ENCODE assay signal across 9 mouse cellular contexts in the genomic region with DNA sequence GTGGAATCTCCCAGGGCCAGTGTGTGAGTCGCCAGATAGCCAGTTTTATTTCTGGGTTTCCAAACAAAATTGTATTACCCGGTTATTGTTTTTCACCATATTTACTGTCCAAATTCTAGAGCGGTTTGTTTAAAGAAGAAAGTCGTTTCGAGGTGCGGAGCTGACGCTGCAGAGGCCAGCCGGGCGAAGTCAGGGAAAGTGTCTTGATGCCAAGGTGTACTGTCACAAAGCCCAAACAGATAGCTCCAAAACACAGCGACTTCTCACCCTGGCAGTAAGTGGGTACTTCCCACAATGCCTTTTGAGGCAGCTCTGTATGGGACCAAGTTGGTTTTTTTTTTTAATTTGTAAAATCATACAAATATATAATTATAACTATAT.
DNase-seq lines count a peak whose midpoint lies in the region; ATAC-seq and TF ChIP-seq lines count a peak whose summit lies in the region.
"Had no signal": no experiment of that assay in that cellular context is flagged by ENCODE, and none has a peak within 500 bp of the region (broad histone marks: within the 10 kb centered on the region; RNA-seq: fewer than 3 reads in every experiment).

No protein-coding gene starts in this region.

- 0 out of 2 replicates have a peak overlapping the region, but pooled peaks have one; percentile 28 for H3K9ac ChIP-seq in forebrain, postnatal 0 days
- H3K9ac ChIP-seq in midbrain, embryonic 11.5 days (ENCODE audit: low read length), result no peak overlapping the region; the same call in 1 of the 2 replicates

- no peak for ATAC-seq in forebrain, postnatal 0 days
- no peak for ATAC-seq in midbrain, embryonic 11.5 days (ENCODE audit: low FRiP score)
- ATAC-seq in erythroid progenitor cell, adult 5-6 weeks (replicated peaks; ENCODE audit: low FRiP score, poor library complexity, severe bottlenecking), result no peak

- no peaks in the 10 kb centered on the region for H3K9me3 ChIP-seq in embryonic facial prominence, embryonic 10.5 days
- H3K9me3 ChIP-seq in forebrain, postnatal 0 days (ENCODE audit: low read length), result no peaks in the 10 kb centered on the region
- H3K9me3 ChIP-seq in midbrain, embryonic 11.5 days (ENCODE audit: control insufficient read depth, low read length), result no peaks in the 10 kb centered on the region

- 38% methylated on average over 10 of the region's 10 CpGs for WGBS in kidney, adult 2 months
- 25% methylated on average over 10 of the region's 10 CpGs for WGBS in embryonic facial prominence, embryonic 10.5 days
- WGBS in forebrain, postnatal 0 days, result 24% methylated on average over 10 of the region's 10 CpGs
- WGBS in midbrain, embryonic 11.5 days, result 18% methylated on average over 10 of the region's 10 CpGs

- H3K27ac ChIP-seq in kidney, adult 2 months (ENCODE audit: insufficient read depth, low read depth, low read length), result 0 out of 2 replicates have a peak overlapping the region, but pooled peaks have one; percentile 21
- peak overlapping the region; percentile 60 for H3K27ac ChIP-seq in embryonic facial prominence, embryonic 10.5 days (replicated peaks)
- peak overlapping the region; percentile 22 for H3K27ac ChIP-seq in forebrain, postnatal 0 days (ENCODE audit: low read depth, low read length)
- peak overlapping the region; percentile 49; the same call in 1 of the 2 replicates for H3K27ac ChIP-seq in midbrain, embryonic 11.5 days (ENCODE audit: low read depth, low read length)
- H3K27ac ChIP-seq: macrophage had no signal

- H3K4me2 ChIP-seq in forebrain, postnatal 0 days (ENCODE audit: low read depth), result peak overlapping the region; percentile 27; the same call in 1 of the 2 replicates
- peak overlapping the region; percentile 37; the same call in 1 of the 2 replicates for H3K4me2 ChIP-seq in midbrain, embryonic 11.5 days

- TF ChIP-seq POLR2A in kidney, adult 2 months (IDR thresholded peaks at IDR 0.05; ENCODE audit: low read depth, low read length), result no peak

- no peak for TF ChIP-seq CTCF in kidney, adult 2 months (conservative IDR thresholded peaks at IDR 0.05; ENCODE audit: insufficient read depth, insufficient read length, low read depth, low read length)
- TF ChIP-seq CTCF in forebrain, postnatal 0 days (IDR thresholded peaks at IDR 0.05; ENCODE audit: low read depth), result no peak

- H3K4me1 ChIP-seq in kidney, adult 2 months (ENCODE audit: control insufficient read depth, insufficient read depth, low read length), result no peaks in the 10 kb centered on the region
- peaks cover 41% of the 10 kb centered on the region for H3K4me1 ChIP-seq in embryonic facial prominence, embryonic 10.5 days
- H3K4me1 ChIP-seq in forebrain, postnatal 0 days (ENCODE audit: insufficient read depth), result peaks cover 8% of the 10 kb centered on the region; the same call in 1 of the 2 replicates
- H3K4me1 ChIP-seq in midbrain, embryonic 11.5 days (ENCODE audit: control insufficient read depth, insufficient read depth, low read length), result peaks cover 37% of the 10 kb centered on the region

- no peaks in the 10 kb centered on the region for H3K27me3 ChIP-seq in kidney, adult 2 months (replicated peaks; ENCODE audit: control insufficient read depth, insufficient read depth, low read length)
- H3K27me3 ChIP-seq in embryonic facial prominence, embryonic 10.5 days (replicated peaks; ENCODE audit: low read depth, poor library complexity, severe bottlenecking), result 0 out of 2 replicates have a peak, but pooled peaks cover 5% of the 10 kb centered on the region
- H3K27me3 ChIP-seq in forebrain, postnatal 0 days (ENCODE audit: insufficient read depth, low read length), result no peaks in the 10 kb centered on the region
- no peaks in the 10 kb centered on the region for H3K27me3 ChIP-seq in midbrain, embryonic 11.5 days (ENCODE audit: control insufficient read depth, insufficient read depth, low read length)

- H3K36me3 ChIP-seq in kidney, adult 2 months (ENCODE audit: control insufficient read depth, insufficient read depth, low read length), result no peaks in the 10 kb centered on the region
- no peaks in the 10 kb centered on the region for H3K36me3 ChIP-seq in embryonic facial prominence, embryonic 10.5 days (replicated peaks)
- H3K36me3 ChIP-seq in forebrain, postnatal 0 days (ENCODE audit: insufficient read depth), result no peaks in the 10 kb centered on the region
- H3K36me3 ChIP-seq in midbrain, embryonic 11.5 days (ENCODE audit: control insufficient read depth, insufficient read depth, low read length), result no peaks in the 10 kb centered on the region

- H3K4me3 ChIP-seq in kidney, adult 2 months (ENCODE audit: insufficient read depth, low read depth, low read length), result no peak overlapping the region
- H3K4me3 ChIP-seq in embryonic facial prominence, embryonic 10.5 days, result peak overlapping the region; percentile 47; the same call in 1 of the 2 replicates
- no peak overlapping the region for H3K4me3 ChIP-seq in forebrain, postnatal 0 days (ENCODE audit: low read depth, low read length)
- H3K4me3 ChIP-seq in midbrain, embryonic 11.5 days (ENCODE audit: low read depth, low read length), result no peak overlapping the region

- intact Hi-C loops in gastrocnemius, postnatal 36 days (cut with DNase I), result no loop called here

- no peak for DNase-seq in kidney, adult 2 months
- no peak for DNase-seq in kidney, adult 18-20 months
- DNase-seq in embryonic facial prominence, embryonic 10.5 days (ENCODE audit: low spot score), result no peak
- no peak for DNase-seq in forebrain, postnatal 0 days
- no peak for DNase-seq in midbrain, embryonic 11.5 days (ENCODE audit: low spot score, missing footprints)
- DNase-seq in gastrocnemius, postnatal 36 days, result no peak
- no peak for DNase-seq in adrenal gland, postnatal 25 days
